Mouse (Mus musculus) small intestine, adult 2 months (tissue): ENCODE results near the gene Hoxa5. TPM values are rescaled to one million over a fixed set of nuclear protein-coding genes. Genes with fewer than 3 reads are reported as not detected.

Source experiments
- H3K27ac ChIP-seq: fragments of 200-500 bp; 2 replicates; pipeline ENCODE4 v1.5.1; 2012; ENCODE audit warnings: low read depth, low read length, control low read depth, inconsistent platforms; ENCODE audit not compliant: insufficient read depth
- H3K27me3 ChIP-seq: fragments of 200-500 bp; 2 replicates; pipeline ENCODE4 v1.6.1; 2012; ENCODE audit warnings: mild to moderate bottlenecking, moderate library complexity, low read length, inconsistent platforms; ENCODE audit not compliant: control insufficient read depth, insufficient read depth
- H3K36me3 ChIP-seq: fragments of 200-500 bp; 2 replicates; pipeline ENCODE4 v1.6.1; 2012; ENCODE audit warnings: mild to moderate bottlenecking, low read length, control low read depth, inconsistent platforms; ENCODE audit not compliant: control insufficient read depth, insufficient read depth
- H3K4me1 ChIP-seq: fragments of 200-500 bp; 2 replicates; pipeline ENCODE4 v1.6.1; 2012; ENCODE audit warnings: low read length, inconsistent platforms, mixed read lengths; ENCODE audit not compliant: control insufficient read depth, insufficient read depth, insufficient read length
- H3K4me3 ChIP-seq: fragments of 200-500 bp; 2 replicates; pipeline ENCODE4 v1.5.1; 2012; ENCODE audit warnings: low read depth, mild to moderate bottlenecking, control low read depth, inconsistent platforms, low read length, moderate library complexity
- CTCF ChIP-seq: fragments of 200-500 bp; IDR thresholded peaks from 2 replicates; pipeline ENCODE4 v1.5.1; 2012; ENCODE audit warnings: low read depth, mild to moderate bottlenecking, control low read depth, inconsistent platforms, low read length, moderate library complexity, mixed read lengths; ENCODE audit not compliant: insufficient replicate concordance, insufficient read length; ENCODE audit errors: extremely low read depth
- POLR2A ChIP-seq: fragments of 200-500 bp; IDR thresholded peaks from 2 replicates; pipeline ENCODE4 v1.6.1; 2012; ENCODE audit warnings: low read depth, mild to moderate bottlenecking, control low read depth, inconsistent platforms, low read length, moderate library complexity
- WGBS: fragments of 180-500 bp; shearing (Covaris S2); methylation state at CpG from one replicate; pipeline ENCODE4 v1.1.7; 2018; 5-methylcytosine and 5-hydroxymethylcytosine counted together
- polyA plus RNA-seq: library from polyadenylated mRNA; depleted of rRNA; stranded (reverse); fragments of >200 nt; gene quantifications from 2 replicates; pipeline ENCODE4 v1.2.3, GENCODE M21; 2012

Hoxa5 gene
- polyA plus RNA-seq, 1 experiment = 4.7 TPM

DNA sequence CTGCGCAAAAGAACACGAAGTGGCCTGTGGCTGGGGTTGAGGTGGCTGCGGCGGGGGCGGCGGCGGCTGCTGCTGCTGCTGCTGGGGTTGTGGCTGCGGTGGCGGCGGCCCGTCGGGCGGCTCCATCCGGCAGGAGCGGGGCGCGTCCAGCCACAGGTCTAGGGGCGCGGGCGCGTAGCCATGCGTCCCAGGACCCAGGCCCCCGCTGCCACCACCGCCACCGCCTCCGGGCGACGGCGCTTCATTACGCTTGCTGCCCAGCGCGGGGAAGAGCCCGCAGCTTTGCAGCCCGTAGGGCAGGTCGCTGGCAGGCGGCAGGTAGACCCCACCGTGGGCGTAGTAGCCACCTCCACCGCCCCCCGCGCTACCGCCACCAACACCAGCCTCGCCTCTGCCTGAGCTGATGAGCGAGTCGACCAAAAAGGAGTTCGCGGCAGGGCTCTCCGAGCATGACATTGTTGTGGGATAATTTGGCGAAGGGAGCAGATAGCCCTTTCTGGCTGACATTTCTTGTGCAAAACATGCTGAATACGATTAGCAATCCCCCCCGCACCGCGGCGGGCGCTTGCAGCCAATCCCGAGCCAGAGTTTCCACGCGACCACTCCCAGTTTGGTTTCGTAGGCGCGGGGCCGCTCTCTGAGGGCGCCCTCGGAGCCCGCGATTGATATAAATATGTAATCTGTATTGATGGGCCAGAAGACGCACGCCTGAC, 30.2 kb upstream of the Hoxa5 start:
- H3K4me3 ChIP-seq = no peak overlapping the region; the same call in 1 of the 2 replicates
- H3K36me3 ChIP-seq = no peaks in the 10 kb centered on the region
- H3K27ac ChIP-seq = no peak overlapping the region
- TF ChIP-seq CTCF (no peak), POLR2A (no peak)
- 4% methylated on average over 68 of the region's 68 CpGs for WGBS
- H3K4me1 ChIP-seq = no peaks in the 10 kb centered on the region; the same call in 1 of the 2 replicates
- H3K27me3 ChIP-seq = peaks cover 82% of the 10 kb centered on the region

DNA sequence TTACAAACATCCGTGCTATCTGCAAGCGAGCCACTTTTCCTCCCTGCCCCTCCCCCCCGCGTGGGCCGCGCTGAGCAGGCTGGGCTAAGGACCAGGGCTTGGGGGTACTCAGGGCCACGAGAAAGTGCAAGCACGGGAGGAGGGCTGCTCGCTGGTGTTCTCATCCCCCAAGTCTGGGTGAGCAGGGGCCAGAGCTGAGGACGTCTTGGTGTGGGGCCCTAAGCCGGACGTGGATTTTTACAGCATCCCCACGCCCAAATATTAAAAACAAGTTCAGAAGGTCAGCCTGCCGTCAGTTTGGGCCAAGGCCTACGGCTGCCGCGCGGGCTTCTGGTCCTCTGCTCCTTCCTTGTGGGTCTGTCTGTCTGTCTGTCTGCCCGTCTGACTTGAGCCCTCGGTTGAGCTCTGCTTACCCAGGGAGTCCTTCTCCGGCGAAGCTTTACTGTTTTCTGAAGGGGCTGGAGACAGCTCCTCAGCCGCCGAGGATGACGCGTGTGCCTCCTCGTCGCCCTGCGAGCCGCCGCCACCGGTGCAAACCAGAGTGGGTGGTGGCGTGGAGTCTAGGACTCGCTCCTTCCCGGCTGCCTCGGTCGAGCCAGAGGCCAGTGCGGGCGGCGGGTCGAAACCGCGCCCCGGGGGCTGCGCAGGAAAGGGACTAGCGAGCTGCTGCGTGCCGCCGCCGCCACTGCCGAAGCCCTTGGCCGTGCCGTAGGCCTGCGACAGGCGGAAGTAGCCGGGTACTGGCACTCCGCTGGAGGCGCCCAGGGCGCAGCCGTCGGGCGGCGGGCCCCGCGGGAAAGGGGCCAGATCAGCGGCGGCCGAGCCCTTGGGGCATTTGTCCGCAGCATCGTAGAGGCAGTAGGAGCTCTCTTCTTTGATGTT, 29.4 kb upstream of the Hoxa5 start:
- Histone ChIP-seq H3K4me1 (no peaks in the 10 kb centered on the region; the same call in 1 of the 2 replicates), H3K4me3 (peak overlapping the region; percentile 12; the same call in 1 of the 2 replicates), H3K27me3 (peaks cover 84% of the 10 kb centered on the region), H3K36me3 (no peaks in the 10 kb centered on the region), H3K27ac (no peak overlapping the region)
- 2% methylated on average over 70 of the region's 70 CpGs for WGBS
- no peak for TF ChIP-seq CTCF
- TF ChIP-seq POLR2A = no peak

- H3K27ac ChIP-seq = no peak overlapping the region
- H3K4me3 ChIP-seq = no peak overlapping the region
- H3K27me3 ChIP-seq = peaks cover 87% of the 10 kb centered on the region
- TF ChIP-seq POLR2A = no peak
- no peak for TF ChIP-seq CTCF
- WGBS = 7% methylated on average over 23 of the region's 23 CpGs
- H3K36me3 ChIP-seq = no peaks in the 10 kb centered on the region
- no peaks in the 10 kb centered on the region; the same call in 1 of the 2 replicates for H3K4me1 ChIP-seq
Measured at GRCm38 (mm10) chr6:52232984-52233545, 28.7 kb upstream of the Hoxa5 start.

DNA sequence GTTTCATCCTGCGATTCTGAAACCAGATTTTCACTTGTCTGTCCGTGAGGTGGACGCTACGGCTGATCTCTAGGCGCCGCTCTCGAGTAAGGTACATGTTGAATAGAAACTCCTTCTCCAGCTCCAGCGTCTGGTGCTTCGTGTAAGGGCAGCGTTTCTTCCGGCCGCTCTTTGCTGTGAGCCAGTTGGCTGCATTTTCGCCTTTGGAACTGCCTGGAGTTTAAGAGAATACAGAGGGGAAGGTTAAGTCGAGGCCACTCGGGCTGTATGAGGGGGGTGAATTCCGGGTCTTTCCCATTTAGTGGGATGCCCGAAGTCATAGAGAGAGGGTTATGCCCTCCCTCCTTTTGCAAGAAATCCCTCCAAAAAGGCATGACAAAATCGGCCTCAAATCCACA, 28.2 kb upstream of the Hoxa5 start:
- 1% methylated on average over 18 of the region's 18 CpGs for WGBS
- no peak overlapping the region for H3K27ac ChIP-seq
- no peaks in the 10 kb centered on the region; the same call in 1 of the 2 replicates for H3K4me1 ChIP-seq
- no peak overlapping the region for H3K4me3 ChIP-seq
- no peaks in the 10 kb centered on the region for H3K36me3 ChIP-seq
- peaks cover 86% of the 10 kb centered on the region for H3K27me3 ChIP-seq
- no peak for TF ChIP-seq POLR2A
- no peak for TF ChIP-seq CTCF

GRCm38 (mm10) chr6:52231885-52232567, 27.6 kb upstream of the Hoxa5 start:
- Histone ChIP-seq H3K4me1 (no peaks in the 10 kb centered on the region; the same call in 1 of the 2 replicates), H3K27ac (no peak overlapping the region), H3K4me3 (no peak overlapping the region), H3K36me3 (no peaks in the 10 kb centered on the region), H3K27me3 (peaks cover 87% of the 10 kb centered on the region)
- 4% methylated on average over 18 of the region's 18 CpGs for WGBS
- TF ChIP-seq CTCF (no peak), POLR2A (no peak)

DNA sequence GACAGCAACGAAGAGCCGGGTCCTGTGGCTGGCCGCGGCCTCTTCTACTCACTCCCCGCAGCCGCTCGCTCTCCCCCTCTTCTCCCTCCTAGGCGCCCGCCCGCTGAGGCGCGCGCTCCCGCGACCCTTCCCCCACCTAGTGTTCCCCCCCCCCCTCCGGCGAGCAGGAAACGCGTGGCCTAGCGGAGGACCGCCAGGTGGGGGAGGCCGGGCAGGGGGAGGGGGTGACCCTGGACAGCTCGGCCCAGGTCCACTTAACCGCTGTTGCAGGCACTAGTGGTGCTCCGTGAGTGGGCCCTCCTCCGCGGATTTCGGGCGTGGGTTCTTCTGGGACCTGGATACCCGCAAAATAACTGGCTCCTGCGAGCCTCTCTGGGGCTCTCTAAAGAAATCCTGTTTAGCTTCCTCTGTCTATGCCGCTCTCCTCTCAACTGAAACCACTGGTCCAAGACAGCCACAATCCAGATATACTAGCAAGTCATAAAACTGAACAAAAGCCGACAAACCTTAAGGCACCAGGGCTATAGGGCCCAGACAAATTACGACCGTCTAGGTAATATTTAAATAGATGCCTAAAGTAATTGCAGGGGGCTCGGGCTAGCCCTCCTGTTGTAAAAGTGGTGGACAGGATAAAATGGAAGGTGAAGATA, 26.3 kb upstream of the Hoxa5 start, which contains the start of gene Hoxa9:
Hoxa9 (minus strand) TSS at position 574 of the 650 bp plus-strand sequence.
- Histone ChIP-seq H3K27me3 (peaks cover 92% of the 10 kb centered on the region), H3K4me3 (no peak within 1 kb of the TSS), H3K27ac (no peak within 1 kb of the TSS), H3K4me1 (peaks cover 4% of the 10 kb centered on the region; the same call in 1 of the 2 replicates), H3K36me3 (no peaks in the 10 kb centered on the region)
- 4% methylated on average over 23 of the region's 36 CpGs for WGBS
- TF ChIP-seq POLR2A = no peak
- no peak for TF ChIP-seq CTCF
